Mouse (Mus musculus) embryonic fibroblast, embryonic 13.5 days (primary cell): ENCODE data around the gene Mgat1.

Experiments
- CTCF ChIP-seq: IDR thresholded peaks from 2 replicates; pipeline ENCODE4 v1.5.1; 2011; ENCODE audit warnings: mild to moderate bottlenecking, control low read depth, low read length, moderate library complexity, borderline replicate concordance; ENCODE audit not compliant: insufficient read depth
- POLR2A ChIP-seq: IDR thresholded peaks from 2 replicates; pipeline ENCODE4 v1.6.1; 2011; ENCODE audit warnings: low read depth, mild to moderate bottlenecking, control low read depth, low read length, moderate library complexity

DNA sequence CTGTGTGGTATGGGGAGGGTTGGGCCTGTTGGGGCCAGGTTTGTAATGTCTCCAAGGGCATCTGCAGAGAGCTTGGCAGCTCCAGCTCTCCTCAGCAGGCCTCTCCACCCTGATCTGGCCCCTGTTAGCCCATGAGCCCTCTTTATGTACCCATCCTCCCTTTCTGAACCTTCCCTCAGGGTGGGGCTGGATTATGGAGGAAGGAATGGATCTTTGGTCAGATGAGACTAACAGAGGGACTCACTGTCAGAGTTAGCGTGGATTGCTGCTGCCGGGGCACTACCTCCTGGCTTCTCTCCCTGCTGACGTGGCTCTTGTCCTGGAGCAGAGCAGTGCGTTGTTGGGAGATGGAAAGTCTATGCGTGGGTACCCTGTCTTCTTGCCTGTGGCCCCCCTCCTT lies 18.3 kb downstream of the Mgat1 start:
- TF ChIP-seq POLR2A (no peak), CTCF (no peak)
